Mouse (Mus musculus) liver, embryonic 11.5 days (tissue): ENCODE results near the gene Ubr4. TPM values are rescaled to one million over a fixed set of nuclear protein-coding genes. Genes with fewer than 3 reads are reported as not detected.

Source experiments
- ATAC-seq: fragments of 200-750 bp; cut with Nextera tagmentation; replicated peaks from 2 replicates; pipeline ENCODE4 v1.8.0; 2017; ENCODE audit warnings: moderate number of reproducible peaks, mild to moderate bottlenecking, moderate TSS enrichment, moderate library complexity; ENCODE audit not compliant: low FRiP score
- DNase-seq: peaks from one replicate; pipeline ENCODE4 v3.0.0-alpha.2; 2017; ENCODE audit warnings: low spot score
- H3K27ac ChIP-seq: fragments of 300-500 bp; sonication (generic); 2 replicates; pipeline ENCODE4 v1.5.1; 2014; ENCODE audit warnings: mild to moderate bottlenecking, low read depth, low read length, control low read depth
- H3K27me3 ChIP-seq: fragments of 300-500 bp; sonication (generic); replicated peaks from 2 replicates; pipeline ENCODE4 v1.6.1; 2014; ENCODE audit warnings: low read length, mixed read lengths; ENCODE audit not compliant: control insufficient read depth, insufficient read depth
- H3K36me3 ChIP-seq: fragments of 300-500 bp; sonication (generic); 2 replicates; pipeline ENCODE4 v1.6.1; 2014; ENCODE audit warnings: mild to moderate bottlenecking, low read length, moderate library complexity, mixed read lengths; ENCODE audit not compliant: control insufficient read depth, insufficient read depth
- H3K4me1 ChIP-seq: fragments of 300-500 bp; sonication (generic); replicated peaks from 2 replicates; pipeline ENCODE4 v1.6.1; 2014; ENCODE audit warnings: low read length, mixed read lengths; ENCODE audit not compliant: control insufficient read depth, insufficient read depth
- H3K4me2 ChIP-seq: fragments of 300-500 bp; sonication (generic); 2 replicates; pipeline ENCODE4 v1.6.1; 2014; ENCODE audit warnings: mild to moderate bottlenecking, control low read depth, moderate library complexity
- H3K4me3 ChIP-seq: fragments of 300-500 bp; sonication (generic); 2 replicates; pipeline ENCODE4 v1.5.1; 2014; ENCODE audit warnings: low read depth, low read length, control low read depth
- H3K9ac ChIP-seq: fragments of 300-500 bp; sonication (generic); 2 replicates; pipeline ENCODE4 v1.6.1; 2014; ENCODE audit warnings: low read depth, low read length, control low read depth
- H3K9me3 ChIP-seq: fragments of 300-500 bp; sonication (generic); 2 replicates; pipeline ENCODE4 v1.6.1; 2016; ENCODE audit warnings: low read length, inconsistent platforms, mixed read lengths; ENCODE audit not compliant: control insufficient read depth
- WGBS: fragments of 180-500 bp; shearing (Covaris S2); extraction: QIAGEN DNeasy Blood & Tissue Kit; methylation state at CpG from one replicate; pipeline ENCODE4 v1.1.7; 2014; 5-methylcytosine and 5-hydroxymethylcytosine counted together
- polyA plus RNA-seq: library from polyadenylated mRNA; unstranded; fragments of >200 nt; fragmentation: Nextera tagmentation; extraction: Ambion mirVana; gene quantifications from 2 replicates; pipeline ENCODE4 v1.2.1, GENCODE M21; 2014

Gene Ubr4
- polyA plus RNA-seq, 1 experiment from 2014 or later = 86.9 TPM

DNA sequence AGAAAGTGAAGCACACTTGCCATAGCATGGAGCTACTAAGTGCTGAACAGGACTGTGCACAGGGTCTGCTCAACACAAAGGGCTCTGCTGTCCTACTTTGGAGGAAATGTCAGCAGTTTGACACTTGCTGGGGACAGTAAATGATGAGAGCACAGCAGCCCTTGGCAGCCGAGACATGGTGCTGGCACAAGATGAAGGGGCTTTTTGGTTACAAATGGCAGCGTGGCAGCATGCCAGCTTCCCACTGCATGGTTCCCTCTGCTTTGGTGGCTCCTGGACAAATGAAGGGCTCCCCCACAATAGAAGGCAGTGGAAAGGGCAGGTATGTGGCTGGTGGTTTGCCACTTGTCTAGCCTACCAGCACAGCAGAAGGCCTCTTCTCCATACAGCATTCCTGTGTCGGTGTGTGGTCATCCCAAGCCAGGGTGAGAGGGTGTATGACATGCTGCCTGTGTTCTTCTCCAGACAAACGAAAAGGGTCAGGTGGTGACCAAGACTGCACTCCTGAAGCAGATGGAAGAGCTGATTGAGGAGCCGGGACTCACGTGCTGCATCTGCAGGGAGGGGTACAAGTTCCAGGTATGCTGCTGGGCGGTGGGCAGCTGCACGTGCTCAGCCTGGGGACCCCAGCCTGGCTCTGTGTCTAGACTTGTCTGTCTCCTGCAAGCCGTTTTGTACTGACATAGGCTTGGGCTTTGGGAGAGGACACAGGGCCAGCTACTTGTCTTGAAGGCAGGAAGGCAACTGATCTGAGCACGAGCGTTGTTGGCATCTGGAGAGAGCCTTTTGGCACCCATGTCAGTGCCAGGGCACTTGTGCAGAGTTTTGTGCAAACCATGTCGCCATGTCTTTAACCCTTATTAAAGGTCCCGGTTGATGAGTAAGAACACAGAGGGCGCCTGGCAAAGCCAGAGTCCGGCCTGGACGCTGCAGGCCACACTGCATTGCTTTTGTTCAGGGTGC is 124.5 kb downstream of the Ubr4 start:
- Histone ChIP-seq H3K9ac (no peak overlapping the region), H3K27ac (no peak overlapping the region), H3K4me3 (no peak overlapping the region), H3K36me3 (peaks cover 76% of the 10 kb centered on the region), H3K4me2 (no peak overlapping the region), H3K9me3 (no peaks in the 10 kb centered on the region), H3K27me3 (no peaks in the 10 kb centered on the region), H3K4me1 (no peaks in the 10 kb centered on the region)
- ATAC-seq (no peak), DNase-seq (no peak)
- WGBS = 93% methylated on average over 16 of the region's 16 CpGs

DNA sequence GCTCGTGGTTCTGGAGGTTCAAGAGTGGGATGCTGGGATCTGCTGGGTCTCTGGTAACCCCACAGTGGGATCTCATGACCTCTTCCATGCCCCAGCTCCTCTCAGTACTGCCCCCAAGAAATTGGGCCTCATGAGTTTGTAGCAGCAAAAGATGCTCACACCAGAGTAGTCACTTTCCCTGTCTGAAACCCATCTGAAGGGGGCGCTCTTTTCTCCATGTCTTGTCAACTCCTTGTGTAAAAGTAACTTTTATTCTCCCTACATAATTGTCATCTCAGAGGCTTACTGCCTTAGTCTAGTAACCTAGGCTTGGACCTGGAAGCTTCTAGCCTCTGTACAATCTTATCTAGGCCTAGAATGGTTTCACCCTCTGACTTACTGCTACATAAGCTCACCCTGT is 125.6 kb downstream of the Ubr4 start:
- H3K9me3 ChIP-seq = no peaks in the 10 kb centered on the region
- no peak overlapping the region for H3K4me2 ChIP-seq
- ATAC-seq (no peak), DNase-seq (no peak)
- WGBS = 89% methylated on average over 2 of the region's 2 CpGs
- no peaks in the 10 kb centered on the region for H3K4me1 ChIP-seq
- no peak overlapping the region for H3K9ac ChIP-seq
- no peak overlapping the region for H3K27ac ChIP-seq
- H3K27me3 ChIP-seq = no peaks in the 10 kb centered on the region
- peaks cover 74% of the 10 kb centered on the region for H3K36me3 ChIP-seq
- H3K4me3 ChIP-seq = no peak overlapping the region

- Histone ChIP-seq H3K4me2 (no peak overlapping the region), H3K4me3 (no peak overlapping the region), H3K36me3 (peaks cover 74% of the 10 kb centered on the region), H3K4me1 (no peaks in the 10 kb centered on the region), H3K27ac (no peak overlapping the region), H3K9me3 (no peaks in the 10 kb centered on the region), H3K9ac (no peak overlapping the region), H3K27me3 (no peaks in the 10 kb centered on the region)
- WGBS = 94% methylated on average over 8 of the region's 8 CpGs
- DNase-seq (no peak), ATAC-seq (no peak)
Measured at GRCm38 (mm10) chr4:139479176-139479575, 126.8 kb downstream of the Ubr4 start.

GRCm38 (mm10) chr4:139481400-139481799 is 129.0 kb downstream of the Ubr4 start:
- Histone ChIP-seq H3K27me3 (no peaks in the 10 kb centered on the region), H3K9me3 (no peaks in the 10 kb centered on the region), H3K4me2 (no peak overlapping the region), H3K4me1 (no peaks in the 10 kb centered on the region), H3K4me3 (no peak overlapping the region), H3K9ac (no peak overlapping the region), H3K27ac (no peak overlapping the region), H3K36me3 (peaks cover 65% of the 10 kb centered on the region)
- no peak for ATAC-seq
- DNase-seq = no peak
- WGBS = 83% methylated on average over 1 of the region's 1 CpGs

GRCm38 (mm10) chr4:139483461-139484105 is 131.2 kb downstream of the Ubr4 start:
- Histone ChIP-seq H3K4me1 (no peaks in the 10 kb centered on the region), H3K27ac (no peak overlapping the region), H3K4me2 (no peak overlapping the region), H3K9ac (no peak overlapping the region), H3K36me3 (peaks cover 63% of the 10 kb centered on the region), H3K4me3 (no peak overlapping the region), H3K9me3 (no peaks in the 10 kb centered on the region), H3K27me3 (no peaks in the 10 kb centered on the region)
- 88% methylated on average over 8 of the region's 8 CpGs for WGBS
- ATAC-seq = no peak
- DNase-seq = no peak

DNA sequence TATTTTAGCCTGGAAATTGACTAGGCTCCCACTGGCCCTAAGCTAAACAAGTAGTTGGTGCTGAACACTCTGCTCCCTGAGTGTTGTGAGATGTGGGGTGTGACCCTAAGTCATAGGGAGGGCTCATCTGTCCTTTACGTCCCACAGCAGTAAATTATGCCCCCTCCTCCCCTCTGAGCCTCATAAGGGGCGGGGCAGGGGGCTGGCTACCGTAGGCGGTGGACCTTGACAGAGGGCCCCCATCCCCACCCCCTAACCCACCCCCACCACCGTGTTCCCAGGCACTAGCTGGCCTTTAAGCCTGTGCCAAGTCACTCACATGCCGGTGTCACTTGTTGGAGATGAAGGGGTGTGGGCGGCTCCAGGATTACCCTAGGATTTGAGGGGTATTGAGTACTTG is 132.1 kb downstream of the Ubr4 start:
- Histone ChIP-seq H3K27ac (no peak overlapping the region), H3K9me3 (no peaks in the 10 kb centered on the region), H3K4me3 (no peak overlapping the region), H3K4me2 (no peak overlapping the region), H3K9ac (no peak overlapping the region), H3K27me3 (no peaks in the 10 kb centered on the region), H3K4me1 (no peaks in the 10 kb centered on the region), H3K36me3 (peaks cover 64% of the 10 kb centered on the region)
- DNase-seq = no peak
- WGBS = 89% methylated on average over 7 of the region's 7 CpGs
- ATAC-seq = no peak

GRCm38 (mm10) chr4:139487085-139487484 is 134.7 kb downstream of the Ubr4 start:
- 85% methylated on average over 10 of the region's 10 CpGs for WGBS
- Histone ChIP-seq H3K9ac (no peak overlapping the region), H3K36me3 (peaks cover 65% of the 10 kb centered on the region), H3K27ac (no peak overlapping the region), H3K27me3 (no peaks in the 10 kb centered on the region), H3K4me2 (no peak overlapping the region), H3K4me1 (no peaks in the 10 kb centered on the region), H3K9me3 (no peaks in the 10 kb centered on the region), H3K4me3 (no peak overlapping the region)
- ATAC-seq = no peak
- DNase-seq = no peak

DNA sequence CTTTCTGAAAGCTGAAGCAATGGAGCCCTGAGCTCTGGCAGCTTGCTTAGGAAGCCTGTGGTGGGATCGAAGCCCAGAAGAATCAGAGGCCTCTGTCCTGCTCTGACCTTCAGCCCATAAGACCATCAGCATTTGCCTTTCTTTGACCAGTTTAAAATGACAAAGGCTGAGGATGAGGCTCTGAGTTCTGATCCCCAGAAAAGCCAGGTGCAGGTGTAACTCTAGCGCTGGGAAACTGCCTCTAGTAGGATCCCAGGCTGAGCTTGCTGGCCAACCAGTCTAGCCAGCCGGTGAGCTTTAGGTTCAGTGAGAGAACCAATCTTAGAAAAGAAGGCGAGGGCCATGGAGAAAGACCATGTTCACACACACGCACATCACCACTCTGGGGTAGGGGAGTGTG is 135.9 kb downstream of the Ubr4 start:
- H3K4me3 ChIP-seq = no peak overlapping the region
- H3K36me3 ChIP-seq = peaks cover 54% of the 10 kb centered on the region

More for the DNA sequence above, 135.9 kb downstream of the Ubr4 start:
- H3K27me3 ChIP-seq = no peaks in the 10 kb centered on the region
- ATAC-seq = no peak
- no peaks in the 10 kb centered on the region for H3K9me3 ChIP-seq
- no peak overlapping the region for H3K9ac ChIP-seq
- WGBS = 91% methylated on average over 5 of the region's 5 CpGs
- no peak for DNase-seq
- H3K27ac ChIP-seq = no peak overlapping the region
- H3K4me2 ChIP-seq = no peak overlapping the region
- no peaks in the 10 kb centered on the region for H3K4me1 ChIP-seq
